Mouse (Mus musculus) lung, postnatal 25 days (tissue): ENCODE data around the gene En2.

Source experiments
- DNase-seq: peaks from one replicate; pipeline ENCODE4 v3.0.0; 2022; ENCODE audit warnings: low spot score

The En2 gene

GRCm38 (mm10) chr5:28178322-28178721, 12.8 kb downstream of the En2 start:
- DNase-seq: no peak

DNA sequence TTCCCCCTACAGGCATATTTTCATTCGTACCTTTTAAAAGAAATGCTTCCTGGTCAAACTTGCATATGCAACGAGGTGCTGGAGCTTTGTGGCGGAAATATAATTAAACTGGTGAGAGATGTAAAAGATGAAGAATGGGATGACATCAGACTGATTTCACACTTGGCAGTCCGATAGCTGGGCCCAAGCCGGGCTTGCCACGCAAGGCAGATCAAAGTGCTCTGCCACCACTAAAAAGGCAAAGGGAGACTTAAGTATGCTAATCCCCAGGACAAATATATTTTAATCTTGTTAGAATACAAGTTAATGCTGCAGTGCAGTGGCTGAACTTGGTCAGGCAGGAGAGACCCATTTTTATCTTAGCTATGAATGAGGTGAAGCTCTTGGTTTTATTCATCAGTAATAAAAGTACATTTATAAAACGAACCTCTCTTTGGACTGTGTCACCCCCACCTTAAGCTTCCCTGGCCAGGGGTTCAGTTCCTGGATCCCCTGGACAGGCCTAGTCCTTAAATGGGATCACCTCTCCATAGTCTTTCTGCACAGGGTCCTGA, 13.8 kb downstream of the En2 start:
- no peak for DNase-seq

- no peak for DNase-seq
These were observed 26.0 kb downstream of the En2 start for GRCm38 (mm10) chr5:28191201-28192098.

GRCm38 (mm10) chr5:28192099-28192454, 26.6 kb downstream of the En2 start:
- no peak for DNase-seq

- no peak for DNase-seq
These were observed 30.0 kb downstream of the En2 start for GRCm38 (mm10) chr5:28195473-28195872.

DNA sequence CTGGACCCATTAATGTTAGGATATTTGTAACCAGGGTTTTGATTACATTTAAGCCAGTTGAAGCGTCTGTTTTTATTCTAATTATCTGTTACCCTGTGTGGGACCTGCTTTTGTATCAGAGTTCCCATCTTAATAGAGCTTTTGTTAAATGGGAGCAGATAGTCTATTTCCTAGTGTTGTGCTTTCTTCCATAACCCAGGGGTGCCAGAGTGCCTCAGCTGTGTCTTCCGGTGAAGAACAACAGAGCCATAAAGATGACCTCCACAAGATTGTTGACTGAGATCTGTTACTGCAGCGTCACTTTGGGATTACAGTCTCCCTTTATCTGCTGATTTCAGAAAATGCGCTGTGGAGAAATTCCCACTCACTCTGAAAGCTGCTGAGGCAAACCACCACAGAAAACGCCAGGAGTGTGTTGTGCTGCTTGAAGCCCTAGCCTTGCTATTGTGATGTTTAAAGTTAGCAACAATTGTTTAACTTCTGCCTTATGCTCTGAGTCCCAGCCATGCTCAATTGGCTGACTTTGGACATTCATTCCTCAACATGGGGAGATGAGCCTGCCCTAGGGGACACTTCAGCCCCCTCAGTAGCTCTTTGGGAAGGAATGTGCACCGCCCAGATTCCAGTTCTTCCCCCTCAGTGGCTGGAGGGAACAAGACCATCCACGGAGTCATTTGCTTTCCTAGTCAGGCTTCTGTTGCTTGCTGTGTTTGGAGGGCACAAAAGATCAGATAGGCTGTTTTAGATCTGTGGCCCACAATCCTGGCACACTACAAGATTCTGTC, 33.8 kb downstream of the En2 start:
- no peak for DNase-seq

DNA sequence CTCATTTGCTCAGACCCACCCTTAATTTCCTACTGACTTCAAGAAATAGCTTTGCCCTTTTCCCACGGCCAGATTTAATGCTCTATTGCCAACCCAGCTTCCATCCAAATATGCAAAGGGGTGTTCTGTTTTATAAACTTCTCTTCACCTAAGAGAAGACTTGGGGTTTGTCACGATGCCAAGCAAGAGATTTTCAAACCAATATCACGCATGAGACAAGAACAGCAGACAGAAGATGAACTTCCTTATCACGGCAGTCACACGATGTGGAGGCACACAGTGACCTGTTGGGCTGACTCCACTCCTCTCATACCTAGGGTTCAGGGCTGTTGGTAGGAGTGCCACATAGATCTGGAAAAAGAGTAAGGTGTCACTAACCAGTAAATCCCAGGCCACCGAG, 37.6 kb downstream of the En2 start:
- no peak for DNase-seq

GRCm38 (mm10) chr5:28204678-28205077, 39.2 kb downstream of the En2 start:
- no peak for DNase-seq

DNA sequence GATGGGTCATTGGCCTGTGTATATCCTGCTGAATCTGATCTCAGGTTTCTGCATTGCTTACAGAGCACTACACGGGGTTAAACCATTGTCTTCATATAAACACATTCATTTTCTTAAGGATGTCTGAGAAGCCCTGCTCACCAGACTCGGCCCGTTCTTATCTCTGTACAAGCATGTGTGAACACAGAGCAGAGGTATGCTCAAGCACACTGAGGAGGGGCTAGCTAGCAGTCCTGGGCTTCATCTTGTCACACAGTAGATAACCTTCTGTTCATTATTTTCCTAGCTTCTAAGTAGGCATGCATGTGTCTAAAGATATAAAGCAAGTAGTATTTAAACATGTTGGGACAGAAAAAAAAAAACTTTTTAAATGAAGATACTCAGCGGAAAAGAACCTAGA, 41.0 kb downstream of the En2 start:
- DNase-seq: no peak

DNA sequence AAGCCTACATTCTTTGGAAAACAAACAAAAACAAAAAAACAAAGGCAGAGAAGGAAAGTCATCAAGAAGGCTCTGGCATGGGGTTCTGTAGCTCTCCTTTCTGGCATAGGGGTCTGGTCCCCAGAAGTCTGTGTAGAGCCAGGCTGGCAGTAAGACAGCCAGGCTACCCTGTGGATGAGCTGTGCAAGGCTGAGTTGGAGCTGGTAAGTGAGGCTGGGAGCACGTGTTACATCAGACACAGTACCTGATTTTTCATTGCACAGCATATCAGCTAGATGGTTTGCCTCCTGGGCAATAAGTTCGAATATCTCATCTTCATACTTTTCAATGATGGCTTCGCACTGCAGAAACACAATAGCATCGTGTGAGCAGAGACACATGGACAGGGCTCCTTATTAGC, 41.5 kb downstream of the En2 start:
- no peak for DNase-seq

- DNase-seq: no peak
These were observed 43.4 kb downstream of the En2 start for GRCm38 (mm10) chr5:28208726-28209520.

- DNase-seq: no peak
These were observed 44.3 kb downstream of the En2 start for GRCm38 (mm10) chr5:28209549-28210431.

- no peak for DNase-seq
These were observed 45.4 kb downstream of the En2 start for GRCm38 (mm10) chr5:28210591-28211550.

DNA sequence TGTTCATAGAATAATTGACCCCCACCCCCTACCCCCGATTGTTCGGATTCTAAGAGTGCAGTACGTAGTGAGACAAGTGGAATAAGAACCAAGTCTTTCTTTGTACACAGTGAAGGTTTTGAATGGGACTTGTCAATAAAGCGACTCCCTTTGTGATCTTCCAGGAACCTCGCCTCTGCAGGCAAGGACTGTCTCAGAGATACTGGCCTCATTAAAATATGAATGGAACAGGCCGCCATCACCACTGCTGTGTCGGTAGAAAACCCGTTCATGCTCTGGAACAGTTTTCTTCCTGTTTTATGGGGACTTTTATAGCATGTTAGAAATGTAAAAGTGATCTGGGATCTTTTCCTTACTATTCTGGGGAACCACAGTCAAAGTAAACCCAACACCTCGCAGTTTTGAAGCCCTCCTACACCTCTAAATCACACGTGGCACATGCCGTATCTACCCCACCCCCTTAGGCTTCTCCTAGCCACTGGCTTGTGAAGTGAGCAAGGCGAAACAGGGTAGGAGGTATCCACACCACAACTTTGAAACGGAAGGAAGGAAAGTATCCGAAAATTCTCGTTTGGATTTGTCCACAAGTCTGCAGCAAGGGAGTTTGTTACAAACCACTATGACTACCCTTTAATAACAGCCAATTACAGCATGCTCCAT, 46.3 kb downstream of the En2 start:
- DNase-seq: no peak

- no peak for DNase-seq
These were observed 47.9 kb downstream of the En2 start for GRCm38 (mm10) chr5:28213441-28213840.

GRCm38 (mm10) chr5:28219596-28219995, 54.1 kb downstream of the En2 start:
- no peak for DNase-seq
